Mouse (Mus musculus) midbrain, embryonic 14.5 days (tissue): ENCODE data around the gene Fat1. TPM values are rescaled to one million over a fixed set of nuclear protein-coding genes. Genes with fewer than 3 reads are reported as not detected.
A peak's percentile ranks its signal among the peaks of the same experiment; 100 is the strongest.

Source experiments
- ATAC-seq: fragments of 200-750 bp; cut with Nextera tagmentation; 2 replicates; pipeline ENCODE4 v1.8.0; 2017; ENCODE audit warnings: moderate number of reproducible peaks, moderate library complexity; ENCODE audit not compliant: low FRiP score, low TSS enrichment
- DNase-seq: peaks from one replicate; pipeline ENCODE4 v3.0.0-alpha.2; 2015
- H3K27ac ChIP-seq: fragments of 300-500 bp; sonication (generic); replicated peaks from 2 replicates; pipeline ENCODE4 v1.5.1; 2014; ENCODE audit warnings: mild to moderate bottlenecking, low read depth, low read length, moderate library complexity
- H3K27me3 ChIP-seq: fragments of 300-500 bp; sonication (generic); 2 replicates; pipeline ENCODE4 v1.6.1; 2014; ENCODE audit warnings: low read length, control low read depth, mixed read lengths; ENCODE audit not compliant: control insufficient read depth, insufficient read depth
- H3K36me3 ChIP-seq: fragments of 300-500 bp; sonication (generic); 2 replicates; pipeline ENCODE4 v1.6.1; 2014; ENCODE audit warnings: low read length, control low read depth; ENCODE audit not compliant: control insufficient read depth, insufficient read depth
- H3K4me1 ChIP-seq: fragments of 300-500 bp; sonication (generic); 2 replicates; pipeline ENCODE4 v1.6.1; 2014; ENCODE audit warnings: mild to moderate bottlenecking, antibody characterized with exemption, low read length, control low read depth; ENCODE audit not compliant: control insufficient read depth, insufficient read depth
- H3K4me2 ChIP-seq: fragments of 300-500 bp; sonication (generic); 2 replicates; pipeline ENCODE4 v1.6.1; 2014; ENCODE audit warnings: mild to moderate bottlenecking, low read length, moderate library complexity
- H3K4me3 ChIP-seq: fragments of 300-500 bp; sonication (generic); replicated peaks from 2 replicates; pipeline ENCODE4 v1.5.1; 2014; ENCODE audit warnings: low read depth, low read length
- H3K9ac ChIP-seq: fragments of 300-500 bp; sonication (generic); replicated peaks from 2 replicates; pipeline ENCODE4 v1.6.1; 2014; ENCODE audit warnings: mild to moderate bottlenecking, low read length, moderate library complexity
- H3K9me3 ChIP-seq: fragments of 300-500 bp; sonication (generic); 2 replicates; pipeline ENCODE4 v1.6.1; 2016; ENCODE audit warnings: low read length, control low read depth, mixed read lengths; ENCODE audit not compliant: control insufficient read depth
- WGBS: fragments of 180-500 bp; shearing (Covaris S2); extraction: QIAGEN DNeasy Blood & Tissue Kit; methylation state at CpG from one replicate; pipeline ENCODE4 v1.1.7; 2014; 5-methylcytosine and 5-hydroxymethylcytosine counted together
- polyA plus RNA-seq: library from polyadenylated mRNA; unstranded; fragments of >200 nt; fragmentation: Nextera tagmentation; extraction: Ambion mirVana; gene quantifications from 2 replicates; pipeline ENCODE4 v1.2.1, GENCODE M21; 2014

Fat1 gene
- polyA plus RNA-seq, 1 experiment from 2014 or later = 22.8 TPM

GRCm38 (mm10) chr8:44992664-44993063 is 57.4 kb downstream of the Fat1 start:
- 29% methylated on average over 6 of the region's 6 CpGs for WGBS

GRCm38 (mm10) chr8:44993376-44993775 is 58.1 kb downstream of the Fat1 start:
- H3K4me2 ChIP-seq = no peak overlapping the region
- H3K9me3 ChIP-seq = no peaks in the 10 kb centered on the region
- H3K9ac ChIP-seq = no peak overlapping the region
- H3K27ac ChIP-seq = no peak overlapping the region
- no peak for DNase-seq
- H3K4me3 ChIP-seq = no peak overlapping the region
- WGBS = 44% methylated on average over 4 of the region's 4 CpGs
- no peak for ATAC-seq
- peaks cover 10% of the 10 kb centered on the region; the same call in 1 of the 2 replicates for H3K27me3 ChIP-seq
- 0 out of 2 replicates have a peak, but pooled peaks cover 3% of the 10 kb centered on the region for H3K36me3 ChIP-seq
- H3K4me1 ChIP-seq = peaks cover 32% of the 10 kb centered on the region

More at GRCm38 (mm10) chr8:44992664-44993063, 57.4 kb downstream of the Fat1 start:
- no peaks in the 10 kb centered on the region for H3K9me3 ChIP-seq
- ATAC-seq = no peak
- 0 out of 2 replicates have a peak overlapping the region, but pooled peaks have one; percentile 14 for H3K4me2 ChIP-seq
- DNase-seq = no peak
- H3K27me3 ChIP-seq = peaks cover 12% of the 10 kb centered on the region; the same call in 1 of the 2 replicates
- no peak overlapping the region for H3K4me3 ChIP-seq
- H3K4me1 ChIP-seq = peaks cover 26% of the 10 kb centered on the region
- no peak overlapping the region for H3K27ac ChIP-seq
- H3K9ac ChIP-seq = no peak overlapping the region
- H3K36me3 ChIP-seq = 0 out of 2 replicates have a peak, but pooled peaks cover 3% of the 10 kb centered on the region

DNA sequence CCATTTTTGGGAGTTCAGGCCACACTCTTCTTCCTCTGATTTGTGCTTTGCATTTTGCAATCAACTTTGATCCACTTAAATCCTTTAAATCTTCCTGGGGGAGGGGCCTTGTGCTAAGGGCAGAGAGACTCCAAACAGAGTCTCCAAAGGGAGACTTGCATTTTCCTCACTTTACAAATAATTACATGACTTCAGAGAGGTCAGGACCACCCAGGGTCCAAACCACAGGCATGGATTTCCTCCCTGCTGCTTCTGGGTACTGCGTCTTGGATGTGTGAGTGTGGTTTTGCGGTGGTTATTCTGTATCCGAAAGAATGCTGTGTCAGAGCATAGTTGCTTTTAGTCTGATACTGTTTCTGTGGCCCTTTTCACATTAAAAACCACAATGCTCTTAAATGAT is 61.2 kb downstream of the Fat1 start:
- no peak for ATAC-seq
- no peaks in the 10 kb centered on the region for H3K9me3 ChIP-seq
- H3K27ac ChIP-seq = no peak overlapping the region
- WGBS = 24% methylated on average over 3 of the region's 3 CpGs
- no peaks in the 10 kb centered on the region for H3K36me3 ChIP-seq
- DNase-seq = no peak
- no peak overlapping the region for H3K9ac ChIP-seq
- H3K4me3 ChIP-seq = no peak overlapping the region
- peaks cover 38% of the 10 kb centered on the region for H3K4me1 ChIP-seq
- no peaks in the 10 kb centered on the region for H3K27me3 ChIP-seq
- H3K4me2 ChIP-seq = no peak overlapping the region

GRCm38 (mm10) chr8:44997321-44997720 is 62.1 kb downstream of the Fat1 start:
- WGBS = 75% methylated on average over 3 of the region's 3 CpGs
- H3K4me3 ChIP-seq = no peak overlapping the region
- no peak for ATAC-seq
- H3K9ac ChIP-seq = no peak overlapping the region
- no peak for DNase-seq
- H3K4me2 ChIP-seq = no peak overlapping the region
- no peak overlapping the region for H3K27ac ChIP-seq
- H3K27me3 ChIP-seq = no peaks in the 10 kb centered on the region
- H3K36me3 ChIP-seq = no peaks in the 10 kb centered on the region
- H3K9me3 ChIP-seq = no peaks in the 10 kb centered on the region
- peaks cover 36% of the 10 kb centered on the region for H3K4me1 ChIP-seq

GRCm38 (mm10) chr8:44997829-44998228 is 62.6 kb downstream of the Fat1 start:
- Histone ChIP-seq H3K4me3 (no peak overlapping the region), H3K9ac (no peak overlapping the region)

DNA sequence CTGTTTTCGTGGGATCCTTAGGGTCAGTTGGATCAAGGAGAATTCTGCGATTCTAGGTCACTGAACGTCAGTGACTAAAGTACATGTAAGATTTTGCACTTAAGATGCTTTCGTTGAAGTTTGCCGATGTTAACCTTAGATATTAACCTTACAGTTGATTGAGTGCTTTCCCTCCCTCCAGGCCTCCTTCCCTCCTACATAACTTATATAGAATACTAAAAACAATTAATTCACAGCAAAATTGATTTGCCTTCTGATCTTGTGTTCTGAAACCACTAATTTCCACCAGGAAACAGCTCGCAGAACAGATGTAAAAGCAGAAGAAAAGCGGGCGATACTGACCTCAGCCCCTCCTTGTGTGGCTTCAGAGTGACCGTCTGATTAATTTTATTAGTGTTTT is 63.0 kb downstream of the Fat1 start:
- no peak for DNase-seq
- 16% methylated on average over 9 of the region's 9 CpGs for WGBS
- Histone ChIP-seq H3K27me3 (no peaks in the 10 kb centered on the region), H3K36me3 (no peaks in the 10 kb centered on the region), H3K9ac (no peak overlapping the region), H3K9me3 (no peaks in the 10 kb centered on the region), H3K4me1 (peaks cover 38% of the 10 kb centered on the region), H3K4me3 (0 out of 2 replicates have a peak overlapping the region, but pooled peaks have one; percentile 7), H3K27ac (no peak overlapping the region), H3K4me2 (peak overlapping the region; percentile 36)
- no peak for ATAC-seq

More at GRCm38 (mm10) chr8:44997829-44998228, 62.6 kb downstream of the Fat1 start:
- H3K36me3 ChIP-seq = no peaks in the 10 kb centered on the region
- H3K27ac ChIP-seq = no peak overlapping the region
- DNase-seq (no peak), ATAC-seq (no peak)
- no peaks in the 10 kb centered on the region for H3K27me3 ChIP-seq
- peaks cover 34% of the 10 kb centered on the region for H3K4me1 ChIP-seq
- H3K4me2 ChIP-seq = no peak overlapping the region
- 43% methylated on average over 6 of the region's 6 CpGs for WGBS
- no peaks in the 10 kb centered on the region for H3K9me3 ChIP-seq

GRCm38 (mm10) chr8:44998681-44999277 is 63.5 kb downstream of the Fat1 start:
- DNase-seq (peak; percentile 87), ATAC-seq (peak; percentile 85)
- Histone ChIP-seq H3K27ac (peak overlapping the region; percentile 53), H3K4me3 (0 out of 2 replicates have a peak overlapping the region, but pooled peaks have one; percentile 7), H3K9ac (no peak overlapping the region; the same call in 1 of the 2 replicates), H3K4me2 (peak overlapping the region; percentile 36), H3K4me1 (peaks cover 38% of the 10 kb centered on the region), H3K36me3 (no peaks in the 10 kb centered on the region), H3K27me3 (no peaks in the 10 kb centered on the region), H3K9me3 (no peaks in the 10 kb centered on the region)
- WGBS = 3% methylated on average over 11 of the region's 11 CpGs

- H3K4me2 ChIP-seq = no peak overlapping the region
- H3K36me3 ChIP-seq = no peaks in the 10 kb centered on the region
- ATAC-seq = no peak
- no peak for DNase-seq
- H3K4me1 ChIP-seq = peaks cover 23% of the 10 kb centered on the region; the same call in 1 of the 2 replicates
- no peak overlapping the region for H3K9ac ChIP-seq
- 54% methylated on average over 8 of the region's 8 CpGs for WGBS
- no peak overlapping the region for H3K4me3 ChIP-seq
- H3K27ac ChIP-seq = no peak overlapping the region
- H3K9me3 ChIP-seq = no peaks in the 10 kb centered on the region
- no peaks in the 10 kb centered on the region for H3K27me3 ChIP-seq
Measured at GRCm38 (mm10) chr8:45001577-45002197, 66.4 kb downstream of the Fat1 start.

DNA sequence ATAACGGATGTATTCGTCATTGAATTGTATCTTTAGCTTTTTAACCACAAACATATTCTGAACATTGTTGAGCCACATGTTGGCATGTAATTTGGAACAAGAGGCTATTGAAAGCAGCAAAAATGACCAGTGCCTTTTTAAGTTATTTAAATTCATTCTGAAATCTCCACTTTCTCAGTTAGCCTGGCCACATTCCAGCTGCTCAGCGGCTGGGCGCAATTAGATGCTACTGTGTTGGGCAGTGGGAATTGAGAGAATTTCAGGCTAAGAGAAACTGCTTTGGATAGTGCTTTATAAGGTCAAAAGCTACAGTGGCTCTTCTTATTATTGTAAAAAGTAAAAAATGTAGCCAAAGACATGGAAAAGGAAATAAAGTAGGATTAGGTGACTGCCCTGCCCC is 67.4 kb downstream of the Fat1 start:
- Histone ChIP-seq H3K9me3 (no peaks in the 10 kb centered on the region), H3K36me3 (no peaks in the 10 kb centered on the region), H3K9ac (no peak overlapping the region), H3K27ac (no peak overlapping the region), H3K4me1 (peaks cover 22% of the 10 kb centered on the region; the same call in 1 of the 2 replicates), H3K4me3 (no peak overlapping the region), H3K27me3 (no peaks in the 10 kb centered on the region), H3K4me2 (no peak overlapping the region)
- DNase-seq (peak; percentile 60), ATAC-seq (no peak)
- WGBS = 31% methylated on average over 4 of the region's 4 CpGs
